Mouse (Mus musculus): ENCODE results near the gene Siah1b. TPM values are rescaled to one million over a fixed set of nuclear protein-coding genes. Genes with fewer than 3 reads are reported as not detected.

The Siah1b gene
- total RNA-seq (2021): 1 to 10 TPM; 5.4 to 9.2 TPM
- long read RNA-seq, experiment 1, transcript Siah1b-203 (4 exons, 803 nt): major isoform, 8 of 11 reads
- long read RNA-seq, experiment 1, partial matches to known transcripts: 0 of 11 reads
- long read RNA-seq, experiment 1, other reads (novel, unspliced or antisense): 0 of 11 reads
- long read RNA-seq, experiment 2, transcript Siah1b-203 (4 exons, 803 nt): major isoform, 6 of 7 reads
- long read RNA-seq, experiment 2, partial matches to known transcripts: 0 of 7 reads
- long read RNA-seq, experiment 2, other reads (novel, unspliced or antisense): 0 of 7 reads

DNA sequence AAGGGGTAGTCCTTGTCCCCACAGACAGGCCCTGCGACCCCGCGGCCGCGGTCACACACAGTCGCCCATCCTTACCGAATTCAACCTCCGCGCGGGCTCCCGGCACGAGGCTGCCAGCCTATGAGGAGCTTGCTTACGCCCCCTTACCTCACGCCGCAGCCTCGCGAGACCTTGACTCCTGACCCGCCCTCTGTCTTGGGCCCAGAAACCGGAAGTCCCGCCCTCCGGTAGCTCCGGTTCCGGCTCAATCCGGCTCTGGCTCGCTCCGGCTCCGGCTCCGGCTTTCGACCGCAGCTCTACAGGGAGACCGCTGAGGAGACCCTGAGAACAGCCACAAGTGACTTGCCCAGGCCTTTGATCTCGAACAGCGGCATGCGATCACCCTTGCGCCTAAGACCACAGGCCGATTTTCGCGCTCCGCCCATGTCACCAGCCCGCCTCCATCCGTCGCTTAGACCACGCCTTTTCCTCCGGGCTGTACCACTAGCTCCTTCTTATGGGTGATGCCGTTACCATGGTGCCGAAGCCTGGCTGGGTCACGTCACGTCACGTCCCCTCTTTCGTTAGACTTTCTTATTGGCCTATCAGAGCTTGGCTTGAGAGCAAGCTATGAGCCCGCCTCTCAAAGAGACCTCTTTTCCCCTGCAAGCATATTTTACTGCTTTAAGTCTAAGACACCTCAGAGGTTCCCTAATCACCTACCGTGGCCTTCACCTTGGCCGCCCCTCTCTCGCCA is at the start of gene Siah1b:
Gene Siah1b, minus strand, starts transcription at position 454 of the 736 bp plus-strand sequence.
- peak; percentile 90 for DNase-seq

DNA sequence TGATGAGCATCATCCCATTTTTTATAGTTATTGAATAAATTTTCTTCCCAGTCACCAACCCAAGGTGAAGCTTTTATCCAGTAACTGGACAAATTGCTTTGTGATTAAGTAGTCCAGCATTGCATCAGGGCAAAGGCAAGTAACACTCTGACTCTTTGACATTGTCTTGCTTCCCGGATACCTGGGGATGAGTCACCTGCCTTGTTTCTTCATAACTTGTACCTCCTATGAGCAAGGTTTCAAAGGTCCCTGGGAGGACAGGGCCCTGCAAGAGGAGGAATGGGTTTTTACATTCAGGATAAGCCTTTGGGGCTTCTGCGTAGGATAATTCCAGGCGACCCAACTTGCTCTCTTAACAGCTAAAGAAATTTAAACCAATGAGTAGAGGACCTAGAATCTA is 47.6 kb upstream of the Siah1b start:
- DNase-seq: no peak

DNA sequence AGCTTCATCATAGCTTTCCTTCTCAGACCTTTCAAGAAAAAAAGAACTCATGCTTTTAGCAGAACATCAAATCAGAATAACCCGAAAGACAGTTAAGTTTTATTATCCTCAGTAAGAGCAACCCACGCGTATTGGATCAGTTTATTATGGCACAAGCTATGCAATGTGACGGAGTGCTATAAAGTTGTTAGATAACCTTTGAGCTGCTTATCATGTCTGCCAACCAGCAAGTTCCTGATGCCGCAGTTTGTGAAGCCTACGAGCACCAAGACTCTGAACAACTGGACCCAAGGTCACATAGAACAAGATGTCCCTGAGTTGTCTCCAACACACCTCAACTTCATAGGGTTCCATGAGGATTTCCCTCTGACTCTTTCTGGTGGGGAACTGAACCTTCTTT is 37.5 kb upstream of the Siah1b start:
- DNase-seq: no peak

DNA sequence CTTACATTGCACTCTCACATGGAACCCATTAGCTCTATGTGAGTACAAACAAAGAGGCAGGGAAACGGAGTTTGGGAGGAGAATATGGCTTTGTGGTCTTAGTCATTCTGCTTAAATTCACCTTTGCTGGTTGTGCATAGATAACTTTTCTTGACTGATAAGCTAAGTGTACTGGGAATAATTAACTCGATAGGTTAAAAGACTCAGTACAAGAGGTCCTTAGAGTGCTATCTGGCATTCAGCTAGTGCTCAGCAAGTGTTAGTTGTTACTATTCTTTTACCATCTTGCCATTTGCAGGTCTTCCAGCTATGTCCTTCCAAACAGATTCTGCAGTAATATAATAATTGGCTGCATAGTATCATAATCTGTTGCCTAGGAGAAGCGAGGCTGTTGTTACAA is 34.9 kb upstream of the Siah1b start:
- DNase-seq: no peak

DNA sequence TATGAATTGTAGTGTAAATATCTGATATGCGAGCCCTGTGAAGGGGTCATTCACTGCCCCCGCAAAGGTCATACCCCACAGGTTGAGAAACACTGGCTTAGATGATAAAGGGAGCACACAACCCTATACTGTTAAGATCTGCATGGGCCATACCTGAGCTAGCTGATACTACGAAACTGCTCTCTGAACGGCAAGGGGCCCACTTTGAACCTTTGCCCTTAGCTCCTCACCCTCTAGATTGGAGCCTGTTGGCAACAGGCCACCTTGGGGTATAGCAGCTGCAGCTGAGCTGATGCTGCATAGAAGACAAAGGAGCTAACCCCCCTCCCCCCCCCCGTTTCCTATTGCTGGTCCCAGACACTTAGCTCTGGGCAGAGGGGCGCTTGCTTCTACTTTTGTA is 26.4 kb upstream of the Siah1b start:
- no peak for DNase-seq

DNA sequence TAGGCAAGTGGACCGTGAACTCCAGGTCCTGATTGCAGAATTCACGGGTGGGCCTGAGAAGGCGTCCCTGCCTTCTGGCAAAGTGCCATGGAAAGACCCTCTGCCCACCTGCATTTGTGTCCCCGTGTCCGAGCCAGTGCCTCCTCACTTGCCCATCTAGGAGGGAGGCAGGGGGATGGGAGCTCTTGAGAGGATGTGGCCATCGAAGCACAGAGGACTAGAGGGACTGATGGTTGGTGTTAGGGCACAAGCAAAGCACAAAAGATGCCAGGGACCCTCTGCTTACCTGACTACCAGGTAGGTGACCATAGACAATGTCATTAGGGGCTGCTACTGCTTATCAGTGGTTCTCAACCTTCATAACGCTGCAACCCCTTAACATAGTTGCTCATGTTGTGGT is 25.9 kb upstream of the Siah1b start:
- no peak for DNase-seq

DNA sequence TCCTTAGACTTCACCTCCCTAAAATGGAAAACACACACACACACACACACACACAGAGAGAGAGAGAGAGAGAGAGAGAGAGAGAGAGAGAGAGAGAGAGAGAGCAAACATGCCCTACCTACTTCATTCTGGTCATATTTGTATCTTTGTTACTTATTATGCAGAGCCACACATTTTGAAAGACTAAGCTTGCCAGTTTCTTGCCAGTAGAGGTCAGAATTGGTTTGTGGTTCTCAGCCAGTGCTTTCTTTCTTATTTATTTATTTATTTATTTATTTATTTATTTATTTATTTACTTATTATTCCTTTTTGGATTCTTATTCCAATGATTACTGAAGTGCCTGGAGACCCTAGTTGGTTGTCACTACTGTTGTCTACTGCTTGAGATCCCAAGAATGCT is 25.2 kb upstream of the Siah1b start:
- DNase-seq: no peak

DNA sequence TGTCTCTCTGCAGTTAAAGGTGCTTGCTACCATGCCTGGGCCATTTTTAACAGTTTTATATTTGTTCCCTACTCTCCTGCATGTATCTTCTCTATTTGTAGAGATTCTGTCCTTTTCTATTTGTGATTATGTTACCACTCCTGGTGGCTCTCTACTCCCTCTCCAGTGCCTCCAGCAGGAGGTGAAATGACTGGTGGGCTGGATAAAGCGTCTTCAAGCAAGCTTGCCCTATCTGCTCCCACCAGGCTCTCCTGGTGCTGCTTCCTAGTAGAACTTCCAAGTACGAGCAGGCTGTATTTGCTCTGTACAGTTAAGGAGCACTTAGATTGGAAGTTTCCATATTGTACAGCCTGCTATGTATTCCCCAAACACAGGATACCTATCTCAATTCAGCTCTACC is 19.5 kb upstream of the Siah1b start:
- DNase-seq: no peak

DNA sequence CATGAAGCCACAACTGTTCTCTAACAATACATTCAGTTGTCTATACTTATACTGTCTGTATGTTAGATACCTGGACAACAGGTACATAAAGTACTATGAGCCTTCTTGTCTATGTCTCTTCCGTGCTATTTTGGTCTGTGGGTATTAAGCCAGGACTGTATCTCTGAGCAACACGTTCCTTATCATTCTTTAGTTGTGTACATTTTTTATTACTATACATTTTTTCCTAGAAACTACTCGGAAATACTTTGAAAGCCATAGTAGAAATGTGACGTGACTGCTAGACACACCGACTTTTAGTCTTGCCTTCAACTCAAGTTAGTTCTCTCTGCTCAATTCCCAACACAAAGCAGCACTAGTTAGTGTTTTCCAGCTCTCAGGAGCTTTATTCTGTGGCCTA is 17.1 kb upstream of the Siah1b start:
- DNase-seq: no peak

DNA sequence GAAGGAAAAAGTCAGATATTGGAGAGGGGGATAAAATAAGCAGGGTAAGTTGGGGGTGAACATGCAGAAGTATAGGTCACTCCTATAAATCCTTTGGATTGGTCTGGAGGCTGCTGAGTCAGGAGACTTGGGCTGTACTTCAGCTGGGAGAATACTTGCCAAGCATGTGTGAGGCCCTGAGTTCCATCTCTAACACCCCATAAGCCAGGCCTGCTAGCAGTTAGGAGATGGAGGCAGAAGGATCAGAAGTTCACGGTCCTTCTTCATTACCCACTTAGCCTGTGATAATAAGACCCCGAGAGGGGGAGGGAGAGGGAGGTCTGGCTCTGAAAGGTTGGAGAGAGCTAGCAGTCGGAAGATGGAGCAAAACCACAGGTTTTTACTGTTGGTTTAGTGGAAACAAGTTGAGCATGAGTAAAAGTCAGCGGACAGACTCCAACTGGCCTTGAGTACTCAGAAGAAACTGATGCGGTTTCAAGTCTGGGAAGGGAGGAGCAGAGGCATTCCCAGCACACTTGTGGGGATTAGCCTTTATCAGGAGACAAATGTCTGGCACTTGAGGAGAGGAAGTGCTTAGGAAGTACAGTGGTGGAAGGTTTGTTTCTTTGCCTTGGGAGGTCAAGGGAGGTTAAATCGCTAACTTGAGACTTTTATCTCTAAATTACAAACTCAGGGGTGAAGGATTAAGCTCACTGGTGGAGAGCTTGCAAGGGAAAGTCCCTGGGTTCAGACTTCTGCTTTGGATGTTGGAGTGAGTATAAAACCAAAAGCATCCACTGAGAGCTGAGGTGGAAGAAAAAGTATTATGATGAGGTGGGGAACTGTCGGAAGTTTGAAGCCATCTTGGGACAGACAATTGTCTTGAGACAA is 16.2 kb upstream of the Siah1b start:
- no peak for DNase-seq

DNA sequence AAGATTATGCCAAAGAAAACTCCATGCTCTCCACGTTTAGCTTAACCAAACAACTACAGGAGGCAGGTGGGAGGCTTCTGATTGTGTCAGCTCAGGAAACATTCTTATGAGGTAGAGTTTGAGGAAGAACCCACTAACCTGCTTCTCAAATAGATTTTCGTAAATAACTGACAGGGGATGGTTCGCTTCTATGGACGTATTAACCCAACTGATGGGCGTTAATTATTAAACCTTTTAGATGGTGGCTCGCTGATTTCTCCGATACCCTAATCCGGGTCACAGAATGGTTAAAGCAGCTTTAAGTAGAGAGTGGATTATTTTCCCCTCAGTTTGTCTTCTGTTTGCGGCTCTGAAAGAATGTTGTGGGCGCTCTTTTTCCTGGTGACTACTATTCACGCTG is 13.6 kb upstream of the Siah1b start:
- no peak for DNase-seq

DNA sequence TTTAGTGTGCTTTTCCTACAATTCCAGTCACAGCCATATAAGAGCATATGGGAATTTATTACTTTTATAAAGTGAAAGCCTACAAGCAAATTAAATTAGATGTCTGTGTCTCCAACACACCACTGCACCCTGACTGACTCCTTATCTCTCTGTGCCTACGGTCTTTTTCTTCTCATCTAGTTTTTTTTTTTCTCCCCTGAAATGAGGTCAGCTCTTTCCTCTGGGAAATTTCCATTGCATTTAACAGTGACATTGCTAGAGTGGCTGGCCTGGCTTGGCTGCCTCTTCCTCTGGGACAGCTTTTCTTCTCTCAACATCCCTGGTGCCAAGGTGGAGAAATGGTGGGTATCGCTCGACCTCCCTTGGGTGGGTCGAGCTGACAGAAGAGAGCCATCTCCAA is 12.3 kb upstream of the Siah1b start, which contains the start of gene Cltrn:
Gene Cltrn, plus strand, starts transcription at position 249 of the 400 bp plus-strand sequence.
- DNase-seq: peak; percentile 9

DNA sequence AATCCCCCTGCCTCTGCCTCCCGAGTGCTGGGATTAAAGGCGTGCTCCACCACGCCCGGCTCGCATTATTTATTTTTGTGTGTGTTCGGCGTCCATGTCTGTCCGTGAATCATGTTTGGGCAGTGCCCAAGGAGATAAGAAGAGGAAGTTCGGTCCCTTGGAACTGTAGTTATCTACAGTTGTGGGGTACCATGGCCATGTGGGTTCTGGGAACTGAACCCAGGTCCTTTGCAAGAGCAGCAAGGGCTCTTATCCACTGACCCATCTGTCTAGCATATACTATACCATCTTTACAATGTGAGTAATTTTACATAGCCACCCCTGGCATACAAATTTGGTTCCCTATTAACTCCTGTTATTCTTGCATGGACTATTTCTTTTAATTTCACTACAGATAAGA is 5.7 kb upstream of the Siah1b start:
- no peak for DNase-seq

DNA sequence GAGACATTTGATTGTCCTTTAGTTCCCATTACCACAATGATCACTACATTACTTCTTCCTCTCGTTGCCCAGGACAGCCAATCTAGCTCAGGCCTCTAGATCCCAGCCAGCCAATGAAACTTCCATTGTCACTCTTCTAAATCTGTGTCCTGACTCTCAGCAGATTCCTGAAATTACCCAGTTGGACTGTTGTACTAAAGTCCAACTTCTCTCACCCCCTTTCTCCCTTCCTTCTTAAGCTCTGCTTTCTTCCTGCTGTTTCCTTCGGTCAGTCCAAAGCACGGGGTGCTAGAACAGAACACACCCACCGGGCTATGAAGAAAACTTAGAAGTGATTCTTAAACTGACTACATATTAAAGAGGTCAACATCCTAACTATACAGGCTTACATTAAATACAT is 7.3 kb downstream of the Siah1b start:
- no peak for DNase-seq

DNA sequence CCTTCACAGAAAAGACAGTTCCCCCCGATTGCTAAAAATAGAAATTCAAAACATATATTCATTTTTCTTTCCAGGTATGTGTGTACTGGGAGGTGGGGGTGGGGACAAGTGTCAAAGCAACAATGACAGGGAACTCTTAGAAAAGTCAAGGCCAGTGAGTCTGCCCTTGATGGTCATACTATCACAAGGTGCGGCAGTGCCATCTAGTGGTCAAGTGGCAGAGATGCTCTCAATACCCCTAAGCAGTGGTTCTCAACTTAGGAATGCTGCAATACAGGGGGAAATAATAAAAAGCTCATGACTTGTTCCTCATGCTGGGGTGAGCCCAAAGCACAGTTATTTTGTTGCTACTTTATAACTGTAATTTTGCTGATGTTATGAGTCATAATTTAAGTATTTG is 10.1 kb downstream of the Siah1b start:
- DNase-seq: peak; percentile 77

DNA sequence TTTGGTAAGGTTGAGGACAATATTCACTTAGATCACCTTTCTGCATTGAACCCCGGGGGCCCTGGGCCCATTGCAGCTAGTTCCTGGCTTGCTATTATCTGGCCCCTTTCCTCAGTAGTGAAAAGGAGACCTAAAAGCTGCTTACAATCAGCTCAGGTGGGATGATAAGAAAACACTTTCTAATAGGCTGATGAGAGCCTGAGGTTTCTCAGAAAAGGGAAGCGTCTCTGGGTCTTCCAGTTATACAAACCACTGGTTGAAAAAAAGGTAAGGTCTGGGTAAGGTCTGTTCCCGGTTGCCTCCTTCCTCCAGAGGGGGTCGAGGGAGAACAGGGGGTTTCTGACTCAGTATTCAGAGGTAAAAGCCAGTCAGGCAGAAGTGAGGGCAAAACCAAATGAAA is 17.2 kb downstream of the Siah1b start:
- no peak for DNase-seq

DNA sequence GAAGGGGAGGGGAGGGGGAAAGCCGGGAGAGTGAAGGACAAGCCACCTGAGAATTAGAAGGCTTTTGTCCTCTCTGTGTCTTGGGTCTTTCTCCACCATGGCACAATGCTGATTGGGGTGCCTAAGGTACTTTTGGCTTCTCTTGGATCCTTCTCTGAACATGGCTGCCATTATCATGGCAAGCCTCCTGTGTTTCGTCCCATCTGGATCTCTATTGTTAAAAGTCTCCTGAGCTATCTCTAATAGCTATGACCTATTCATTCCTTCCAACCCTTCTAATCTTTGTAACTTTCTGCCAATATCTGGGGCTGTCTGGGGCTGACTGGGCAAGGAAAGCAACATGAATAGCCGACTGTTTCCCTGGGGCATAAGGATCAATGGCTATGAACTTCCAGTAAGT is 17.8 kb downstream of the Siah1b start:
- no peak for DNase-seq

DNA sequence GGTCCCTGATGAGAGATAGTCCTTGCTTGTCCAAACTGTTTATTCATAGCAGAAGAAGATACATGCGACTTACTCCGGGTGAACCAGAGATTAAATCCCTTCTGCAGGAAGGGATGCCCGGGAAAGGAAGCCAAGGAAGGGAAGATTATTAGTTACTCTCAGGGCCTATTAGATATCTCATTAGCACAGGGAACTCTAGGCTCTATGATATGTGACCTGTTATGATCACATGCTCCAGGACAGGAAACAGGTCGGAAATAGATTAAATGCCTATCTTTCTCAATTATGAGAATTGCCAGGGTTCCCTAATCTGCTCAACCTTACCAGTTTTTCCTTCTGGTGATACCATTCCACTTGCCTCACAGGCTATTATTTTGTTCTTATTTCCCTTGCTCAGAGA is 20.6 kb downstream of the Siah1b start:
- DNase-seq: no peak

DNA sequence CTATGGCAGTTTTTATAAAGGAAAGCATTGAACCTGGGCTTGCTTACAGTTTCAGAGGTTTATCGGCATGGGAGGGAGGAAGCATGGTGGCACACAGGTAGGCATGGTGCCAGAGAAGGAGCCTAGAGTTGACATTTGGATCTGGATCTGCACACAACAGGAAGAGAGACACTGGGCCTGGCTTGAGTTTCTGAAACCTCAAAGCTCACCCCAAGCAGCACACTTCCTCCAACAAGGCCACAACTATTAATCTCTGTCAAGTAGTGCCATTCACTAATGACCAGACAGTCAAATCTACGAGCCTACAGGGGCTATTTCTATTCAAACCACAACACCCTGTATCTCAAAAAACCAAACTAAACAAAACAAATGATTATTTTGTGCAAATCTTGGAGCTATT is 29.6 kb downstream of the Siah1b start:
- no peak for DNase-seq

DNA sequence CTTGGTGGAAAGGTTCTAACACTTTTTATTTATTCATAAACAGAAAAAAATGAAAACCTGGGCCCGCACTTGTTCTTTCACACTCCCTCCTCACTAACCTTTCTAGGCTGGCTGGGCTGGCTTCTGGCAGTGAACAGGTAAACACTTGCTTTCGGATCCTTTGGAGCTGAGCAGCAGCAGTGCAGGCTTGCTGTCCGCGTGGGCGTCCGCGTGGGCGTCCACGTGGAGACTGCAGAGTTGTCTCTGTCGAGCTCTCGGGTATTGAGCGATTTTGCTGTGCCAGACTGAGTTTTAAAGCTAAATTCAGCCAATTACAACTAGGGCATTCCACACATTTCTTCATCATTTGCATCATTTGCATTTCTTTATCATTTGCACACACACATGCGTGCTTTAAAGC is 34.2 kb downstream of the Siah1b start:
- DNase-seq: no peak

DNA sequence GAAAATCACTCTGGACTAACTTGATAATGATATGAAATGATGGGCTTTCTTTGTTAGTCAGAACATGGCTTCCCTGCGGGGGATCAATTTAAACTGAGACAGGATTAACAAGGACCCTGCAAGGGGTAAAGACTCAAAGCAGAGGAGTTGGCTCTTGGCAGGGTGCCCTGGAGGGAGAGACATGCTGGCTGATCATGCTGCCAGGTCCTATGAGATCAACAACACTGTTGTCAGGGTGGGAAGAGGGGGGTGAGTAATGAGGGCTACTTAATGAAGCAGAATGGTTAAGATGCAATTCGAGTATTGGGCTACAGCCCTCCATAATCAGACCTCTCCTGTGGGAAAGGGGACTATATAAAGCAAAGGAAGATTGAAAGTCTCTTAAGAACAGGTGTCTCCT is 37.4 kb downstream of the Siah1b start:
- no peak for DNase-seq

DNA sequence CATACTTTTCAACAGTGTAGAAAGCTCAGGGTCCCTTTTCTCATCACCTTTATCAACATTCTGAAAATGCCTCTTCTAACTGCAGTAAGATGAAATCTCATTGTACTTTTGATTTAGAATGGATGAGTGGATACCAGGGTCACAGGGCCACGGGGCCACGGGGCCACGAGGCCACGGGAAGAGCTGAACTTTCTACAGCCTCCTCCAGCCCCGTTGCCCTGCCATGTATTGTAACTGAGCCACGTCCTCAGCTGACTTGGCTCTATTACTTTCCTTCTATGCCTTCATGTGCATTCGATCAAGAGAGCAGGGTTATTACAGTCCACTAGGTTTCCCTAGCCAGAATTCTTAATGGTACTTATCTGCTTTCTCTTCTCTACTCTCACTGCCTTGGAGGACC is 40.4 kb downstream of the Siah1b start:
- DNase-seq: no peak

DNA sequence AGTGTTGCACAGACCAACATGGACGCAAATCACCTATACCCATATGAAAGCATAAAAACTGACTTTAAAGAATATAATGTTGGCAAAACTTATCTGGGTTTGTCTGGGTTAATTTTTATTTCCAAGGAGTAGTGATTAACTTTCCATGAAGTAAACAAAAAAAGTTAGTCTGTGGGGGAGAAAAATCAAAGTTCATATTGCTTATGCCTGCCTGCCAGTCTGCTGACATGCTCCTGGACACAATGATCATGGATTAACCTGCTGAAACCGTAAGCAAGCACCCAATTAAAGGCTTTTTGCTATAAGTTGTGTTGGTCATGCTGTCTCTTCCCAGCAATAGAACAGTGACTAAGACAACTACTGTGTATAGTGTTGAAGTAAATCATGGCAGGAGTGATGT is 40.9 kb downstream of the Siah1b start:
- no peak for DNase-seq

Measured in adrenal gland, postnatal 10 days (tissue).